Mouse (Mus musculus): Measurements from ENCODE around the gene Dgki. TPM values are rescaled to one million over a fixed set of nuclear protein-coding genes. Genes with fewer than 3 reads are reported as not detected.

The Dgki gene
- polyA plus RNA-seq (2015; fragmentation: Nextera tagmentation; extraction: Ambion mirVana): 5.2 and 5.9 TPM in 2 replicates

- H3K27me3 ChIP-seq: peaks cover 14% of the 10 kb centered on the region
- peak within 1 kb of the TSS; percentile 82 for H3K4me3 ChIP-seq
- H3K36me3 ChIP-seq: no peaks in the 10 kb centered on the region
- peaks cover 40% of the 10 kb centered on the region for H3K4me1 ChIP-seq (replicated peaks)
- H3K9me3 ChIP-seq: no peaks in the 10 kb centered on the region
- peak within 1 kb of the TSS; percentile 90 for H3K27ac ChIP-seq
- H3K4me2 ChIP-seq: peak within 1 kb of the TSS; percentile 85
- WGBS: under 1% methylated on average over 65 of the region's 65 CpGs
- ATAC-seq (ENCODE audit: low FRiP score): peak; percentile 97
- H3K9ac ChIP-seq: peak within 1 kb of the TSS; percentile 89
Measured at GRCm38 (mm10) chr6:37299562-37300390, at the start of gene Dgki. Gene Dgki (minus strand): TSS chr6:37300184.

GRCm38 (mm10) chr6:37347606-37348005, 47.6 kb upstream of the Dgki start:
- H3K4me3 ChIP-seq: no peak overlapping the region
- WGBS: 81% methylated on average over 5 of the region's 5 CpGs
- H3K9me3 ChIP-seq: no peaks in the 10 kb centered on the region
- no peak overlapping the region for H3K4me2 ChIP-seq
- H3K4me1 ChIP-seq (replicated peaks): 0 out of 2 replicates have a peak, but pooled peaks cover 2% of the 10 kb centered on the region
- no peak overlapping the region for H3K9ac ChIP-seq
- H3K36me3 ChIP-seq: no peaks in the 10 kb centered on the region
- no peak for ATAC-seq (ENCODE audit: low FRiP score)
- no peak overlapping the region for H3K27ac ChIP-seq
- H3K27me3 ChIP-seq: no peaks in the 10 kb centered on the region

GRCm38 (mm10) chr6:37338055-37338454, 38.1 kb upstream of the Dgki start:
- Histone ChIP-seq H3K9me3 (no peaks in the 10 kb centered on the region), H3K27ac (no peak overlapping the region), H3K4me1 (replicated peaks) (peaks cover 18% of the 10 kb centered on the region), H3K9ac (no peak overlapping the region), H3K36me3 (peaks cover 5% of the 10 kb centered on the region; the same call in 1 of the 2 replicates), H3K27me3 (no peaks in the 10 kb centered on the region), H3K4me3 (no peak overlapping the region), H3K4me2 (no peak overlapping the region)
- 90% methylated on average over 5 of the region's 5 CpGs for WGBS
- no peak for ATAC-seq (ENCODE audit: low FRiP score)

GRCm38 (mm10) chr6:37336831-37337260, 36.9 kb upstream of the Dgki start:
- H3K27me3 ChIP-seq: no peaks in the 10 kb centered on the region
- no peak overlapping the region for H3K4me3 ChIP-seq
- H3K36me3 ChIP-seq: peaks cover 5% of the 10 kb centered on the region; the same call in 1 of the 2 replicates
- peak; percentile 65 for ATAC-seq (ENCODE audit: low FRiP score)
- no peak overlapping the region for H3K4me2 ChIP-seq
- H3K4me1 ChIP-seq (replicated peaks): peaks cover 18% of the 10 kb centered on the region
- WGBS: 6% methylated on average over 5 of the region's 5 CpGs
- H3K27ac ChIP-seq: peak overlapping the region; percentile 69
- no peaks in the 10 kb centered on the region for H3K9me3 ChIP-seq
- peak overlapping the region; percentile 51; the same call in 1 of the 2 replicates for H3K9ac ChIP-seq

GRCm38 (mm10) chr6:37336381-37336780, 36.4 kb upstream of the Dgki start:
- H3K36me3 ChIP-seq: peaks cover 5% of the 10 kb centered on the region; the same call in 1 of the 2 replicates
- H3K9me3 ChIP-seq: no peaks in the 10 kb centered on the region
- H3K4me3 ChIP-seq: no peak overlapping the region
- H3K4me2 ChIP-seq: no peak overlapping the region
- WGBS: 57% methylated on average over 7 of the region's 7 CpGs
- H3K27ac ChIP-seq: peak overlapping the region; percentile 69; the same call in 1 of the 2 replicates
- peaks cover 20% of the 10 kb centered on the region for H3K4me1 ChIP-seq (replicated peaks)
- peak overlapping the region; percentile 51; the same call in 1 of the 2 replicates for H3K9ac ChIP-seq
- H3K27me3 ChIP-seq: no peaks in the 10 kb centered on the region
- ATAC-seq (ENCODE audit: low FRiP score): no peak

- Histone ChIP-seq H3K9me3 (no peaks in the 10 kb centered on the region), H3K27me3 (no peaks in the 10 kb centered on the region), H3K27ac (no peak overlapping the region), H3K36me3 (peaks cover 5% of the 10 kb centered on the region; the same call in 1 of the 2 replicates), H3K4me2 (no peak overlapping the region), H3K9ac (no peak overlapping the region), H3K4me1 (replicated peaks) (peaks cover 49% of the 10 kb centered on the region), H3K4me3 (no peak overlapping the region)
- ATAC-seq (ENCODE audit: low FRiP score): no peak
- 78% methylated on average over 10 of the region's 10 CpGs for WGBS
Measured at GRCm38 (mm10) chr6:37332846-37333245, 32.9 kb upstream of the Dgki start.

- Histone ChIP-seq H3K9me3 (no peaks in the 10 kb centered on the region), H3K4me3 (no peak overlapping the region), H3K9ac (no peak overlapping the region), H3K36me3 (peaks cover 5% of the 10 kb centered on the region; the same call in 1 of the 2 replicates), H3K27me3 (no peaks in the 10 kb centered on the region), H3K4me1 (replicated peaks) (peaks cover 46% of the 10 kb centered on the region), H3K27ac (peak overlapping the region; percentile 69), H3K4me2 (no peak overlapping the region)
- WGBS: 32% methylated on average over 5 of the region's 5 CpGs
- ATAC-seq (ENCODE audit: low FRiP score): peak; percentile 79
Measured at GRCm38 (mm10) chr6:37329901-37330864, 30.2 kb upstream of the Dgki start.

- Histone ChIP-seq H3K9ac (no peak overlapping the region), H3K27me3 (no peaks in the 10 kb centered on the region), H3K36me3 (peaks cover 5% of the 10 kb centered on the region; the same call in 1 of the 2 replicates), H3K4me3 (no peak overlapping the region), H3K4me2 (no peak overlapping the region), H3K4me1 (replicated peaks) (peaks cover 46% of the 10 kb centered on the region), H3K27ac (peak overlapping the region; percentile 61), H3K9me3 (no peaks in the 10 kb centered on the region)
- WGBS: 82% methylated on average over 3 of the region's 3 CpGs
- no peak for ATAC-seq (ENCODE audit: low FRiP score)
Measured at GRCm38 (mm10) chr6:37329376-37329775, 29.4 kb upstream of the Dgki start.

GRCm38 (mm10) chr6:37328671-37329070, 28.7 kb upstream of the Dgki start:
- ATAC-seq (ENCODE audit: low FRiP score): no peak
- H3K9ac ChIP-seq: no peak overlapping the region
- no peaks in the 10 kb centered on the region for H3K9me3 ChIP-seq
- 42% methylated on average over 7 of the region's 7 CpGs for WGBS
- no peak overlapping the region for H3K4me2 ChIP-seq
- no peaks in the 10 kb centered on the region for H3K27me3 ChIP-seq
- peaks cover 46% of the 10 kb centered on the region for H3K4me1 ChIP-seq (replicated peaks)
- no peaks in the 10 kb centered on the region for H3K36me3 ChIP-seq
- 0 out of 2 replicates have a peak overlapping the region, but pooled peaks have one; percentile 61 for H3K27ac ChIP-seq
- no peak overlapping the region for H3K4me3 ChIP-seq

- Histone ChIP-seq H3K9ac (peak overlapping the region; percentile 47; the same call in 1 of the 2 replicates), H3K9me3 (no peaks in the 10 kb centered on the region), H3K36me3 (no peaks in the 10 kb centered on the region), H3K4me1 (replicated peaks) (peaks cover 46% of the 10 kb centered on the region), H3K27me3 (no peaks in the 10 kb centered on the region), H3K4me3 (no peak overlapping the region), H3K4me2 (no peak overlapping the region), H3K27ac (peak overlapping the region; percentile 53)
- ATAC-seq (ENCODE audit: low FRiP score): no peak
- 52% methylated on average over 6 of the region's 6 CpGs for WGBS
Measured at GRCm38 (mm10) chr6:37327519-37327918, 27.5 kb upstream of the Dgki start.

GRCm38 (mm10) chr6:37326603-37326955, 26.6 kb upstream of the Dgki start:
- H3K4me3 ChIP-seq: no peak overlapping the region
- peak overlapping the region; percentile 77 for H3K27ac ChIP-seq
- no peak overlapping the region for H3K9ac ChIP-seq
- no peaks in the 10 kb centered on the region for H3K27me3 ChIP-seq
- ATAC-seq (ENCODE audit: low FRiP score): no peak
- no peaks in the 10 kb centered on the region for H3K36me3 ChIP-seq
- H3K4me2 ChIP-seq: no peak overlapping the region
- WGBS: 42% methylated on average over 8 of the region's 8 CpGs
- no peaks in the 10 kb centered on the region for H3K9me3 ChIP-seq
- peaks cover 46% of the 10 kb centered on the region for H3K4me1 ChIP-seq (replicated peaks)
